Mouse (Mus musculus) forebrain, embryonic 16.5 days (tissue): ENCODE data around the gene Fndc1. TPM values are rescaled to one million over a fixed set of nuclear protein-coding genes. Genes with fewer than 3 reads are reported as not detected.

ENCODE experiments used
- ATAC-seq: fragments of 200-750 bp; cut with Nextera tagmentation; 2 replicates; pipeline ENCODE4 v1.8.0; 2017; ENCODE audit warnings: mild to moderate bottlenecking, moderate library complexity
- H3K27ac ChIP-seq: fragments of 300-500 bp; sonication (generic); 2 replicates; pipeline ENCODE4 v1.5.1; 2014; ENCODE audit warnings: low read length, control low read depth
- H3K27me3 ChIP-seq: fragments of 300-500 bp; sonication (generic); replicated peaks from 2 replicates; pipeline ENCODE4 v1.6.1; 2014; ENCODE audit warnings: low read length; ENCODE audit not compliant: control insufficient read depth, insufficient read depth
- H3K36me3 ChIP-seq: fragments of 300-500 bp; sonication (generic); 2 replicates; pipeline ENCODE4 v1.6.1; 2014; ENCODE audit not compliant: control insufficient read depth, insufficient read depth
- H3K4me1 ChIP-seq: fragments of 300-500 bp; sonication (generic); replicated peaks from 2 replicates; pipeline ENCODE4 v1.6.1; 2014; ENCODE audit warnings: low read length; ENCODE audit not compliant: control insufficient read depth, insufficient read depth
- H3K4me2 ChIP-seq: fragments of 300-500 bp; sonication (generic); 2 replicates; pipeline ENCODE4 v1.6.1; 2014; ENCODE audit warnings: mild to moderate bottlenecking, low read length, control low read depth
- H3K4me3 ChIP-seq: fragments of 300-500 bp; sonication (generic); replicated peaks from 2 replicates; pipeline ENCODE4 v1.5.1; 2014; ENCODE audit warnings: mild to moderate bottlenecking, low read length, control low read depth
- H3K9ac ChIP-seq: fragments of 300-500 bp; sonication (generic); replicated peaks from 2 replicates; pipeline ENCODE4 v1.6.1; 2014; ENCODE audit warnings: low read depth, low read length, control low read depth
- H3K9me3 ChIP-seq: fragments of 300-500 bp; sonication (generic); 2 replicates; pipeline ENCODE4 v1.6.1; 2016; ENCODE audit warnings: low read length; ENCODE audit not compliant: control insufficient read depth
- WGBS: fragments of 180-500 bp; shearing (Covaris S2); extraction: QIAGEN DNeasy Blood & Tissue Kit; methylation state at CpG from one replicate; pipeline ENCODE4 v1.1.7; 2014; 5-methylcytosine and 5-hydroxymethylcytosine counted together
- polyA plus RNA-seq: library from polyadenylated mRNA; unstranded; fragments of >200 nt; fragmentation: Nextera tagmentation; extraction: Ambion mirVana; gene quantifications from 2 replicates; pipeline ENCODE4 v1.2.1, GENCODE M21; 2015

The Fndc1 gene
- polyA plus RNA-seq, 1 experiment from 2014 or later, result 3.0 TPM

GRCm38 (mm10) chr17:7864740-7865139, 37.6 kb upstream of the Fndc1 start:
- Histone ChIP-seq H3K27ac (no peak overlapping the region), H3K4me1 (no peaks in the 10 kb centered on the region), H3K4me3 (no peak overlapping the region), H3K4me2 (no peak overlapping the region), H3K36me3 (no peaks in the 10 kb centered on the region), H3K27me3 (no peaks in the 10 kb centered on the region), H3K9ac (no peak overlapping the region), H3K9me3 (no peaks in the 10 kb centered on the region)
- 25% methylated on average over 7 of the region's 7 CpGs for WGBS
- no peak for ATAC-seq

- Histone ChIP-seq H3K27me3 (no peaks in the 10 kb centered on the region), H3K4me3 (no peak overlapping the region), H3K27ac (no peak overlapping the region), H3K4me1 (no peaks in the 10 kb centered on the region), H3K9me3 (no peaks in the 10 kb centered on the region), H3K9ac (no peak overlapping the region), H3K4me2 (no peak overlapping the region), H3K36me3 (no peaks in the 10 kb centered on the region)
- 26% methylated on average over 4 of the region's 4 CpGs for WGBS
- no peak for ATAC-seq
Measured at GRCm38 (mm10) chr17:7863745-7864144, 36.6 kb upstream of the Fndc1 start.

DNA sequence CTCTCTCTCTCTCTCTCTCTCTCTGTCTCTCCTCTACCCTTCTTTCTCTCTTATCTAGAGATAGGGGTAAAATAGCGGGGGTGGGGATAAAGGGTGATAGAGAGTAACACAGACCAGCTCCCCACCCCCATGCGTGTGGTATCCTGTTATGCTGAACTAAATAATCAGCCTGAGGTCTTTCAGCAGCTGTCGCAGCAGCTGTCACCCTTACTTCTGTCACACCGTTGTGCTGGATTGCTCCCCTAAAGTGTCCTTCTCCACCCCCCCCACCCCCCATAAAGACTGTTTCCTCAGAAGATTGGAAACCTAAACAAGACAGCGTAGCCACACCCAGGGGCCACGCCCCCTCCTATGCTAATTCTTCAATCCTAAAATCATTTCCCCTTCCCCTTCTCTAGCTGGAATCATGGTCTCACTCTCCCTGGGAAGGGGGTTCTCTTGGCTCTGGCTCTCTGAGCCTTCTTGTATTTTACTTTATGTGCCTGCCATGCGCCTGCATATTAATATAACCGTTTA, 33.8 kb upstream of the Fndc1 start:
- H3K4me1 ChIP-seq, result no peaks in the 10 kb centered on the region
- H3K36me3 ChIP-seq, result no peaks in the 10 kb centered on the region
- WGBS, result 64% methylated on average over 8 of the region's 8 CpGs
- no peak for ATAC-seq
- no peak overlapping the region for H3K27ac ChIP-seq
- H3K9ac ChIP-seq, result no peak overlapping the region
- H3K4me2 ChIP-seq, result no peak overlapping the region
- no peaks in the 10 kb centered on the region for H3K9me3 ChIP-seq
- H3K4me3 ChIP-seq, result no peak overlapping the region
- H3K27me3 ChIP-seq, result no peaks in the 10 kb centered on the region

DNA sequence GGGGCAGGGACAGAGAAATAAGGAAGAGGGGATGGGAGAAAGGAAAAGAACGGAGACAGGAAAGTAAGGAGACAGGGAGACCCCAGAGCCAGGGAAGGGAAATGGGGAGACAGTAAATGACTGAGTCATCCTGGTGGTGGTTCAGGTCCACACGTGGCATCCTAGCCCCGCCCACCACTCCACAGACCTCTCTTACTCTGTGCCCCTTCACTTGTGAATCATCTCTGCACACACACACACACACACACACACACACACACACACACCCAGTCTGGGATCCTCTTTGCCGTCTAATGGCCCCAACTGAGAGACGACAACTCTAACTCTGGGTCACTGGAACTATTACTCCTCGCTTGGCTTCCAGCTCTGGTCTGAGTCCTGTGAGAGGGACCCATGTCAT, 30.6 kb upstream of the Fndc1 start:
- no peaks in the 10 kb centered on the region for H3K36me3 ChIP-seq
- no peaks in the 10 kb centered on the region for H3K4me1 ChIP-seq
- no peak overlapping the region for H3K4me2 ChIP-seq
- no peaks in the 10 kb centered on the region for H3K9me3 ChIP-seq
- H3K4me3 ChIP-seq, result no peak overlapping the region
- H3K27me3 ChIP-seq, result no peaks in the 10 kb centered on the region
- no peak overlapping the region for H3K27ac ChIP-seq
- 88% methylated on average over 6 of the region's 6 CpGs for WGBS
- H3K9ac ChIP-seq, result no peak overlapping the region
- no peak for ATAC-seq

DNA sequence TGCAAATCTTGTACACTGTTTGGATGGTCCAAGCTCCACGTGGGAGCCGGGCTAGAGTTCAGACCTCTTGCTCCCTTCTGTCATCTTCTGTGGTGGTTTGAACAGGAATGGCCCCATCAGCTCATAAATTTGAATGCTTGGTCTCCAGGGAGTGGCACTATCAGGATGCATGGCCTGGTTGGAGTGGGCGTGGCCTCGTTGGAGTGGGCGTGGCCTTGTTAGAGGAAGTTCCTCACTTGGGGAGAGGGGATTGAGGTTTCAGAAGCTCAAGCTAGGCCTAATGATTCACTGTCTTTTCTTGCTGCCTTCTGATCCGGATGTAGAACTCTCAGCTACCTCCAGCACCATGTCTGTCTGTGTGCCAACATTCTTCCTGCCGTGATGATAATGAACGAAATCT, 28.7 kb upstream of the Fndc1 start:
- Histone ChIP-seq H3K27ac (no peak overlapping the region), H3K4me3 (no peak overlapping the region), H3K4me1 (peaks cover 2% of the 10 kb centered on the region; the same call in 1 of the 2 replicates), H3K9ac (no peak overlapping the region), H3K4me2 (no peak overlapping the region), H3K9me3 (no peaks in the 10 kb centered on the region), H3K27me3 (no peaks in the 10 kb centered on the region), H3K36me3 (no peaks in the 10 kb centered on the region)
- 66% methylated on average over 8 of the region's 8 CpGs for WGBS
- ATAC-seq, result no peak

GRCm38 (mm10) chr17:7851979-7852378, 24.9 kb upstream of the Fndc1 start:
- ATAC-seq, result no peak

DNA sequence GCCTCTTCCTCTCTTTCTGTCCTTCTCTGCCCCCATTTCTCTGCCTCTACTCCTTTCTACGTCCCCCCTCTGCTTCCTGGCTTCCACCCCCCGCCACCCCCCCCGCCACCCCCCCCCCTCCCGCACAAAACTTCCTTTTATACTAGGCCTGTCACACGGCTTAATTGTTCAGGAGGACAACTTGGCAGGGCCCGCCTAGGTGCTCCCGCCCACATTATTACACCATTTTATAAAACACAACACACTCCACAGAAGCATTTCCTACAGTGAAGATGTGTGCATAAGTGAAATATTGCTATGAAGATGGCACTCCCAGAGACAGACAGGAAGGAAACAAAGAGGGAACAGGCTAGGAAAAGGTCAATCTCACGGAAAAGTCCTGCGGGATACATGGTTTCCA, 24.4 kb upstream of the Fndc1 start:
- Histone ChIP-seq H3K9me3 (no peaks in the 10 kb centered on the region), H3K36me3 (no peaks in the 10 kb centered on the region), H3K27me3 (no peaks in the 10 kb centered on the region), H3K9ac (no peak overlapping the region), H3K4me2 (no peak overlapping the region), H3K4me1 (peaks cover 2% of the 10 kb centered on the region; the same call in 1 of the 2 replicates), H3K4me3 (no peak overlapping the region), H3K27ac (no peak overlapping the region)
- WGBS, result 52% methylated on average over 7 of the region's 9 CpGs
- ATAC-seq, result no peak

More at GRCm38 (mm10) chr17:7851979-7852378, 24.9 kb upstream of the Fndc1 start:
- H3K9me3 ChIP-seq, result no peaks in the 10 kb centered on the region
- no peak overlapping the region for H3K4me3 ChIP-seq
- no peak overlapping the region for H3K9ac ChIP-seq
- H3K36me3 ChIP-seq, result no peaks in the 10 kb centered on the region
- H3K27me3 ChIP-seq, result no peaks in the 10 kb centered on the region
- no peak overlapping the region for H3K27ac ChIP-seq
- no peak overlapping the region for H3K4me2 ChIP-seq
- peaks cover 2% of the 10 kb centered on the region; the same call in 1 of the 2 replicates for H3K4me1 ChIP-seq
- 22% methylated on average over 4 of the region's 4 CpGs for WGBS

GRCm38 (mm10) chr17:7850246-7850645, 23.1 kb upstream of the Fndc1 start:
- no peak overlapping the region for H3K9ac ChIP-seq
- ATAC-seq, result no peak
- H3K4me3 ChIP-seq, result no peak overlapping the region
- H3K4me2 ChIP-seq, result no peak overlapping the region
- no peaks in the 10 kb centered on the region for H3K27me3 ChIP-seq
- no peaks in the 10 kb centered on the region for H3K9me3 ChIP-seq
- 63% methylated on average over 6 of the region's 6 CpGs for WGBS
- H3K4me1 ChIP-seq, result peaks cover 2% of the 10 kb centered on the region; the same call in 1 of the 2 replicates
- H3K36me3 ChIP-seq, result no peaks in the 10 kb centered on the region
- no peak overlapping the region for H3K27ac ChIP-seq

GRCm38 (mm10) chr17:7840505-7841290, 13.6 kb upstream of the Fndc1 start:
- ATAC-seq, result no peak
- Histone ChIP-seq H3K36me3 (no peaks in the 10 kb centered on the region), H3K27ac (no peak overlapping the region), H3K9me3 (no peaks in the 10 kb centered on the region), H3K4me2 (no peak overlapping the region), H3K4me3 (no peak overlapping the region), H3K27me3 (no peaks in the 10 kb centered on the region), H3K9ac (no peak overlapping the region), H3K4me1 (peaks cover 4% of the 10 kb centered on the region; the same call in 1 of the 2 replicates)
- 63% methylated on average over 12 of the region's 12 CpGs for WGBS
